Mouse (Mus musculus) left cerebral cortex, adult 8-10 months (tissue): Measurements from ENCODE around the gene Hdac5. TPM values are rescaled to one million over a fixed set of nuclear protein-coding genes. Genes with fewer than 3 reads are reported as not detected.
A peak's percentile ranks its signal among the peaks of the same experiment; 100 is the strongest.

Experiments
- DNase-seq, 2 experiments: peaks; one replicate each; pipeline ENCODE4 v3.0.0; 2022; ENCODE audit warnings: low spot score in 2 of 2
- total RNA-seq, 4 experiments: library from RNA; stranded (reverse); gene quantifications; 2 replicates each; pipeline ENCODE4 v1.2.4; 2022

The Hdac5 gene
- total RNA-seq: 100 to 1,000 TPM; 245 to 275 (median 254) TPM

DNA sequence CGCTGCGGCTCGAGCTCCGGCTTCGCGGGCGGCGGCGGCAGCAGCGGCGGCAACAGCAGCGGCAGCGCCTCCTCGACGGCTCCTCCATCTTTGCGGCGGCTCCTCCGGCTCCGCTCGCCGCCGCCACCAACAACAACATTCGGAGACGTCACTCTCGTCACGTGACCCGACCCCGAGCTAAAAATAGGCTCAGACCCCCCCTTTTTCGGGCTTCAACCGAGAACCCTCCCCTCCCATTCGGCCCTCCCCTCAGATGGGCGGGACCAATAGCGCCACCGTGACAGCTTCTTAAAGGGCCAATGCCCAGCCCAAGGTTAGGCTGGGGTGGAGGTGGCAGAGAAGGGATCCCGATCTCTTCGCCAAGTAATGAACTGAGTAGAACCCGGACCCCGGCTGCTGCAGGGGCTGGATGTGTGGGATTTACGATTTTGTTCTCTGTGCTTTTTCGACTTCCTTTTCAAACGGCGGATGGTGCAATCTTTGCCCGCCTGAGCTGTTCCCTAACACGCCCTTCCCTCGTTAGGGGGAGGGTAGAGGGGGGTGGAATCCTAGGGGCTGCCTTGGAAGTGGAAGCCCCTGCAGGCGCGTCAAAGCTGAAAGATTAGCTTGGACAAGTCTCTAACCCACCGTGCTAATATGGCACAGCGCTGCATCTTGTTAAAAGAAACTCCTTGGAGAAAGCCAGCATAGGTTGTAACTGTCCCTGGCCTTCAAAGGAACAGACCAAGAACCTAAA lies at the start of gene Hdac5:
Hdac5 (minus strand) TSS at position 161 of the 736 bp plus-strand sequence.
- DNase-seq: peak; percentile 94 to 97

DNA sequence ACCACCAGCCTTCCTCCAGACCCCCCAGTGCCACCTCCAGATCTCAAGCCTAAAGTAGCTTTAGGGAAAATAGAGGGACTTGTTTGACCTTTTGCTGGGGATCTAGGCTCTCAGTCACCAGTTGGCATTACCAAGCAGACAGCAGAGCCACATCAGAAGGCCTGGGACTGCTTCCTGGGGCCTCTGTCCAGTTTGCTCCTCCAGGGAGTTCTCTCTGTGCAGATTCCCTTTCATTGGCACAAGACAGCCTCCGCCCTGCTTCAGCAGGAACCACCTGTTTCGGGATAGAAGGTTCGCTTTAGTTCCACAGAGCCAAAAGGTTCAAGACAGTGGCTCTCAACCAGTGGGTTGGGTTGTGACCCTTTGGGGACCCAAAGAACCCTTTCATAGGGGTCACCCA lies 49.6 kb upstream of the Hdac5 start:
- DNase-seq: no peak

DNA sequence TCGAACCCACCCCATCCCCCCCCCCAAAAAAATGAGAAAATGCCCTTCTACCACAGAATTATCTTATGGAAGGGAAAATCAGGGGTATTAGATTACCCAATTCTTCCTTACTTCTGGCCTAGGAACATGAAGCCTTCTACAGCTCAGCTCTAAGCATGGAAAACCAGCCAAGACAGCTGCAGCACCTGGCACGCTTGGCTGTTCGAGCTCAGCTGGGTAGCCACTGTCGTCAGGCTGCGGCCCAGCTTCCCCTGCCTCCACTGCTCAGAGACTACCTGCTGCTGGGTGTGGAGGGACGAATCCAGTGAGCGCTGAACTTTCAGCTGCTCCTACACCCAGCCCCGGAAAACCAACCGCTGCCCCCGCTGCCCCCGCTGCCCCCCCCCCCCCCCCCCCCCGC lies 47.8 kb upstream of the Hdac5 start:
- DNase-seq: no peak

DNA sequence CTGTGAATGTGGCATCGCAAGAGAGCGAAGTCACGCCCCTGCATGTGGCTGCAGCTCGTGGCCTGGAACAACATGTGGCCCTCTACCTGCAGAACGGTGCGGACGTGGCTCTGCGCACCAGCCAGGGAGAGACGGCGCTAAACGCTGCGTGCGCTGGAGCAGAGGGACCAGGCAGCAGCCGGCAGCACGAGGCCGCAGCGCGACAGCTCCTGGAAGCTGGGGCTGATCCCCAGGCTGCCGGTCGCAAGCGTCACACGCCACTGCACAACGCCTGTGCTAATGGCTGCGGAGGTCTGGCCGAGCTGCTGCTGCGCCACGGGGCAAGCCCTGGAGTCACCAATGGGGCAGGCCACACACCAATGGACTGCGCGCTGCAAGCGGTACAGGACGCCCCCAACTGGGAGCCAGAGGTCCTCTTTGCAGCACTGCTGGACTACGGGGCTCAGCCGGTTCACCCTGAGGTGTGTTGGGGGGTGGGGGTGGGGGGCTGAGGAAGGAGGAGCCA lies 46.5 kb upstream of the Hdac5 start:
- DNase-seq: no peak

DNA sequence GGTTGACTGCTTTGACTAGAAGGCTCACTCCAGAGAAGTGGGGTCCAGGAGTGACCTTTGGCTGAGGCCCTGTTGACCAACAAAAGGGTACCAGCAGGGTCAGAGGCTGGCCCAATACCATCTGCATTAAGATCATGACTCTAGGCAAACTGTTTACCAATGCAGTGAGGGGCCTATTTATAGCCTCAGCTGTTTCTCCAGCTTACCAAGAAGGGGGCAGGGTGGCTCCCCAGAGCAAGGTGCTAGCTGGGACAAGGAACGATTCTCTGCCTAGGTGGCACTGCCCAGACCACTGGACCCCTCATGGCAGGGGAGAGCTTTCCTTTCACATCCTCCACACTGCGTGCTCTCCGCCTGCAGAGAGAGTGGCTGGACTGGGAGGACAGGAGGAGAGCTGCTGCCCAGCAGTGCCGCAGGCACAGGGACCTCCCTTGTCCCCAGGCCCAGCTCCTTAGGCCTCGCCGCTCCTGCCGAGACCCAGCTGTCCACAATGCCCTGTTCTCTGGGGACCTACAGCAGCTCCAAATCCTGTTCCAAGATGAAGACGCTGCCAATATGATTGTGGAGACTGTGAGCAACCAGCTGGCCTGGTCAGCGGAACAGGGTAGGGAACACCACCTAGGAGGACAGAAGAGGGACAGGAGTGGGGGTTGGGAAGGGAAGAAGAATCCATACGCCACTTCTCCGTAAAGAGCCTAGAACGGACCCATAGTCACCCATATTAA lies 38.7 kb upstream of the Hdac5 start, which contains the start of gene Asb16:
Asb16 (plus strand) TSS at position 224 of the 725 bp plus-strand sequence.
- DNase-seq: no peak

DNA sequence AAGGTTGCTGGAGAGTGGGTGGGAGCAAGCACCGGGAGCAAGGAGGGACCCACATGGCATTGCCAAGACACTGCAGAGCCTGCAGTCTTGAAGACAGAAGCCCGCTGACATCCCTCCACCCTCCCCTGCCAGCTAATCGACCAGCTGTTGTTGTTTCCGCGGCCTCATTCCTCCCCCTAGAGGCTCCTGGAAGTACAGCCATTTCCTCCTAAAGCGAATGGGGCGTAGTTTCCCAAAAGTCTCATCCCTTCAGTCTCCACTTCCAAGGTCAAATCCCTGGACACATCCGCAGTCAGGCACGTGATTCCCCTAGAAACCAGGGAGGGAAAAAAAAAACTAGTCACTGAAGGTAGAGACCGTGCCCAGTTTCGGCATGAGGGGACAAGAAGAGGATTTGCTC lies 37.5 kb upstream of the Hdac5 start:
- peak in 1 of 2 experiments; percentile 50 for DNase-seq

DNA sequence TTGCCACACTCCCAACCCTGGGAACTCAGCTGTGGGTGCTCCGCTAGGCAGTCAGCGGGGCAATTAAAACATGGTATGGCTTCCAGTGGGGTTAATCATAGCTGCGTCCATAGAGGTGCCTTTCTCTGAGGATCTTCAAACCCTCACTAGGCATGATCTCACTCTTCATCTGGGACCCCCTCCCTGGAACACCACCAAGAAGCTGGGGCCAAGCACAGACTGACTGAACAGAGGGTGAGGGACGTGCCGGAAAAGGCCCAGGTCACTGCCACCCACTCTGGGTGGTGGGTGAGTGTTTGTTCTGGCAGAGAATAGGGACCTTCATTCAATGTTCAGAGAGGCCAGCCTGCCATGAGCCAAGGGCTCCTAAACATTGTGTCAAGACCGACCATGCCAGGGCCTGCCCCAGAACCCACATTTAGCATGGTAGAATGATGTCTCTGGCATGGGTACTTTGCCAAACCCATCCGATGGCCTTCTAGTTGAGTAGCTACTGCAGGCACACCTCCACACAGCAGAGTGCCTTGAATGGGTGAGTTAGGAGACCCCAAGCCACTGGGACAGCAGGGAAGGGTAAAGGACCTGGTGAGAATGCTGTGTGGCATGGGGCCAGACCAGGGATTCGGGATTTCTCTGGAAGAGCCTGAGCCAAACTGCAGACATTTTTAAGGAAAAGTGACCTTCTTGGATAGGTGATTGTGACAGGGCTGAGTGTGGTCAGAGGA lies 36.8 kb upstream of the Hdac5 start:
- no peak for DNase-seq

DNA sequence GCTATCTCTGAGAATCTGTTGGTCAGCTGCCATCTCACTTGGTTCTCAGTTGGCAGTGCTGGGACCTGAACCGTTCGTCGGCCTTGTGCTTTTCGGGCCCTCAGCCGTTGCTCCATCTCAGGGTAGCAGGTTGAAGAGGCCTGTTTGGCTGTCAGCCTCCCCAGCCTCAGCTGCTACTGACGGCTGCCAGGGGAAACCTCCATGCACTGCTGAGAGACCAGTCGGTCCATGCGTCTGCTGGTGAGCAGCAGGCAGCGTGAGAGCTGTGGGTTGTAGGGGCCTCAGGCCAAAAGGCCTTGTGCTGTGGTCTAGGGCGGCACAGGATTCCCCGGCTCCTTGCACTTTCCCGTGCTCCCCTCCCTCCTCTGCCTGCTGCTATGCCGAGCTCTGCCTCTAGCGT lies 35.9 kb upstream of the Hdac5 start:
- no peak for DNase-seq

DNA sequence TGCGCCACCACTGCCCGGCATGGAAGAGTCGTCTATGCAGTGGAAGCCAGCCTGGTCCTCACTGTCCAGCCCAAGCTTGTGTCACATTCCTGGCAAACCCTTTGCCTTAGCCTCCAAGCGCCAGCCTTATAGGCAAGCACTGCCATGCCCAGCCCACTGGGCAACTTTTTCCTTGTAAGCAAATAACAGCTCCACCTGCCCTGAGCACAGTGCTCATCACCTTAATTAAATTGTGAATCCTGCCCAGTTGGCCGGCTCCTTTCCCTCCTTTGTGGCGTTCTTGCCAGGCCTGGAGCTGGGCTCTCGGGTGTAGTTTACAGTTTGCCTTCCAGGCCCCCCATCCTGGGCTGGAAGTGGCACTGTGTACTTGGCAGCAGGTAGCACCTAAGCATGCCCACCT lies 33.2 kb upstream of the Hdac5 start:
- DNase-seq: no peak

DNA sequence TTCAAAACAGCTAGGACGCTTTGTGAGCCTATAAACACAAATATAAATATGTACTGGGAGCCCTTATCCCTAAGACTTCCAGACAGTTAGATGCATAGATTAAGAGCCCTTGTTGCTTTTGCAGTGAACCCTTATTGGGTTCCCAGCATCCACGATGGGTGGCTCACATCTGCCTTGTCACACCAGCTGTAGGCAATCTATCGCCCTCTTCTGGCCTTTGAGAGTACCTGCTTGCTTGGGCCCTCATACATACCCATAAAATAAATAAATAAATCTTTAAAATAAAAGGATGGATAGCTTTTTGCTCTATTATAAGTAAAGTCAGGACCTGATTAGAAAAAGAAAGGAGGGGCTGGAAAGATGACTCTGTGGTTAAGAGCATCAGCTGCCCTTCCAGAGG lies 28.6 kb upstream of the Hdac5 start:
- no peak for DNase-seq

DNA sequence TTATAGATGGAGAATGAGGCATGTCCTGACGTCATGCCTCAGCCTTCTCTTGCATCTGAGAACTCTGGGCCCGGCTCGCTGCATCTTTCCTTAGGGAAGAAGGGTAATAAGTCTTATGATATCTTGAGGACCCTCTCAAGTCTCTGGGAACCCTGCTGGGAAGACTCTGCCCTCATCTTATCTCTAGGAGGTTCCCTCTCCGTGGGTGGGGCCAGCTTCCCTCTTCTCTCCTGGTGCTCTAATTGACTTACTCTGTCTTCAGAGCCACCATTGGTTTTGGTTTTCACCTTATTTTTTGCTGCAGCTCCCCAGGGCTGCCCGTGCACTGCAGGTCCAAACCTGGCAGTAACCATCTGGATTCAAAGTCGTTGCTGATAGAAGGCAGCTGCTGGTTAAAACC lies 28.1 kb upstream of the Hdac5 start:
- DNase-seq: no peak

DNA sequence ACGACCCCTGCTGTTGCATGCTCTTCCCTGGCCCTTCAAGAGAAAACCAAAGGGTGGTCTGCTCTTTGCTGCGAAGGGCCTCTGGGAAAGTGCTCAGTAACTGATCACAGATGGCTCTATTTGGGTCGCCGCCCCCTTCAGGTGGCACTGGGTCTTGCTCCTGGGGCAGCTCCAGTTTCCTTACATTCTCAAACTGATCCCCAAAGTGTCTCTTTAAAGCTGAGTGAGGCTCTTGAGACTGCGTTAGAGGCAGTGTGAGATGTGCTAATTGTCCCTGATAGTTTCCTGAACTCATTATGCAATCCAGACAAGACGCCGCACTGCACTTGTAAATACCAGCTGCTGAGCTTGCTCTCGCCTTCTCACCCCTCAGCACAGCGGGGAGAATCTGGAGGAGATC lies 27.5 kb upstream of the Hdac5 start:
- no peak for DNase-seq

DNA sequence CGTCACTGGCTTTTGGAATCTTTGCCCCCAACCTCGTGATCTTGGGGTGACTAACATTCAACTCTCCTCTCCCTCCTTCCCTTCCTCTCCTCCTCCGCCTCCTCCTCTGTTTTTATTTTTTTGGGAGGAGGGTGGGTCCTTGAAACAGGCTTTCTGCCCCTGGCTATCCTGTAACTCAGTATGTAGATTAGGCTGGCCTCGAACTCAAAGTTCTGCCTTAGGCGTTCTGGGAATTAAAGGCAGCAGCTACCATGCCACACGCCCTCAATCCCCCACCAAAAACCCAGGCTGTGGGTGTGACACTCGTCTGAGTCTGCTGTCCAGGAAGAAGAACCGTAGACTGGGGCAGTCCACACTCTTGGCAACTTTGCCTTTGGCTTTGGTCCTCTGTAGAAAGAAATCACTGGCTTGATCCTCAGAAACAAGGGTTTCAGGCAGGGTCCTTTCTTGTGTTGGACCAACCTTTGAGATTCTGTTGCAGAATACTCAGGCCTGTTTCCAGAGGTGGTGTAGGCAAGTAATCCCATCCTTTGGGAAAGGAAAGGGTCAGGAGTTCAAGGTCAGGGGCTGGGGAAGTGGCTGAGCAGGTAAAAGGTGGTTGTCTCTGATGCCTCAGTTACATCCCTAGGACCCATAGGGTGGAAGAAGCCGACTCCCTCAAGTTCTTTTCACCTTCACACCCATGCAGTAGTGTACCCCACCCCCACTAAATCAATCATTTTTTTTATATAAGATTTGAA lies 19.6 kb upstream of the Hdac5 start:
- DNase-seq: no peak

DNA sequence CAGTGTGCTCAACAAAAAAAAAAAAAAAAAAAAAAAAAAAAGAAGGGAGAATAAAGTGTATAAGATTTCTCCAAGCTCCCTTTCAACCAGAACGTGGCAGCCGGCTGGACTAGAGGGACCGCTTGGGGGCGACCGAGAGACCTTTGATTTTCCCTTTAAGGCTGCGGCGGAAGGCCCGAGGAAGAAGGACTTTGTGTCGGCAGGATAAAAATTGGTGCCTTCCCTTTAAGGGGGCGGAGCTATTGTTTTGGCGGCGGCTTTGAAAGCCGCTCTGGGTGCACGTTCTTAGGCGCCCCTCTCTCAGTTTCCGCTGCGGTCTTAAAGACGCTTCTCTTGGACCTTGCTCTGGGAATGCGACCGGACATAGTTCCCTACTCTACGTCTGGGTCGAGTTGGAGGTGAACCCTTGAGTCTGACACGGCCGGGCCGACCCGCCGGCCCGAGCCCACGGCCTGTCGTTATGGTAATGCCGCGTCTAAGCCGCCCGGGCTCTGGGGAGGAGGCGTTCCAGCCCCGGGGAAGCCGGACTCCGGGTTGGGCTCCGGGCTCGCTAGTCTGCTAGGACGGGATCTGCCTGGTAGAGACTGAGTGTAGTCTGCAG lies 18.8 kb upstream of the Hdac5 start, which contains the start of gene BC030867:
BC030867 (plus strand) TSS at position 253 of the 601 bp plus-strand sequence.
- DNase-seq: peak; percentile 70 to 93

DNA sequence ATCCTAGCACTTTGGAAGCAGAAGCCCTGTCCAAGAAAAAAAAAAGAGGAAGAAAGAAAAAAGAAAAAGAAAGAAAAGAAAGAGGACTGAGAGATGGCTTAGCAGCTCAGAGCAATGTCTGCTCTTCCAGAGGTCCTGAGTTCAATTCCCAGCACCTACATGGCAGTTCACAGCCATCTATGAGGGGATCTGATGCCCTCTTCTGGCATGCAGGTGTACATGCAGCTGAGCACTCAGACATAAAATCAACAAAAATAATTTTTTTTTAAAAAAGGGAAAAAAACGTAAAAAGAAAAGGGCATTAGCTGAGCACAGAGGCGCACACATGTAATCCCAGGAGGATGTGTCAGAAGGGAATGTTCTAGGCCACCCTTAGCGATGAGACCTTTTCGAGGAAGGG lies 16.9 kb upstream of the Hdac5 start:
- no peak for DNase-seq

DNA sequence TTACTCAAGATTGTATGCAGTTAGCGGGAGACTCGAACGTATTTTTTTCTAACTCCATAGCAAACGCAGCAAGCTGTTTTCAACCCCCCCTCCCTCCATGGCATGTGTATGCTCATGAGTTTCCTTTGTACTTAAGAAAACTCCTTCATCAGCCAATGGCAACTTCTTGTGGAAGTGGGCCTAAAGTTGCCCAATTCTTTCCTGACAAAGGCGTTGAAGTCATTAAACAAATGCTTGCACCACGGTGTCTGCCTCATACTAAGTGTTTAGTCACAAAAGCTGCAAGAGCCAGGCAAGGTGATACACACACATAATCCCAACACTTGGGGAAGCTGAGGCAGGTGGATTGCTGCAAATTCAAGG lies 16.3 kb upstream of the Hdac5 start:
- no peak for DNase-seq

DNA sequence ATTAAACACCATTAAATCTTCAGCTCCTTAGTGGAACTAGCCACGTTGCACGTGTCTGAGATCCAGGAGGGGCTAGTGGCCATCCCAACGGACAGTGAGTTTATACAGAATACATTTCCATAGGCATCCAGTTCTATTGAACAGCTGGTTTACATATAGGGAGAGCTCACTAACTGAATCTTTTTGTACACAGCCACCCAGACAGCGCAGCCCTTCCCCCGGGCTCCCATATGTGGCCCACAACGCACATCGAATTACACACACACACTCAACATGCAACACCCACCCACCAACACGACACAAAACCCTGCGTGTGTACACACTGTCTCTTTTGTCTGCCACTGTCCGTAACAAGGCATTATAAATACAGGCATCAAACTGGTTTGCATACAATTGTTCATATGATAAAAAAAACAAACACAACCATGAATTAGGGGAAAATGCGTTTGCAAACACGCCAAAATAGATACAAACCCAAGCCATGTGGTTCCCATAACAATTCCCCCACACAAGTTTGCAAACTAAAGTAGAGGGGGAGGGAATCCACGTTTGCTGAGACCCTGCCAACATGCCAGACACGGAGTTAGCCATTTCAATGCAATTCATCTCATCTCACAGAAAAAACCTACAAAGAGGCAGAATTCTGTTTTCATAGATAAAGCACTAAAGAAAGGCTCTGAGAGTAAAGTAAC lies 15.8 kb upstream of the Hdac5 start:
- DNase-seq: no peak

DNA sequence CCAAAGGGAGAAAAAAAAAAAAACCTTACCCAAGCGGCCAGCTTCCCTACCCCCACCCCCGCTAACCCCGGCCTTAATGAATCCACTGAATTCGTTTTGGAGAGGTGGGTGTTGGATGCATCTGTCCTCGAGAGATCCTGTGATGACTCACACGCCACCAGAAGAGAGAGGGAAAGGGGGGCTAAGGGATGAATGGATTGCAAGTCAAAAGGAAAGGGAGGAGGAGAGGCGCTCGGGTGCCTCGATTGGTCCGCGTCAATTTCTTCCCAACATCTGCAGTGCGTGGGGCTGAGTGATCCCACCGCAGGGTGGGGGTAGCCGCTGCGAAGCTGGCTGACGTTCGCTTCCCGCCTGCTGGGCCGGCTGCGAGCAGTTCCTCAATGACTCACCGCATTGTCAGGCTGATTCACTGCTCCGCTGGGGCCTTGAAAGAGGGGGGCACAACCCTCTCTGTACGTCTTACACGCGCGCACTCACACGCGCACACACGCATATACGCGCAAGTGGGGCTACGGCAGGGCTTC lies 15.0 kb upstream of the Hdac5 start:
- peak; percentile 63 to 91 for DNase-seq

DNA sequence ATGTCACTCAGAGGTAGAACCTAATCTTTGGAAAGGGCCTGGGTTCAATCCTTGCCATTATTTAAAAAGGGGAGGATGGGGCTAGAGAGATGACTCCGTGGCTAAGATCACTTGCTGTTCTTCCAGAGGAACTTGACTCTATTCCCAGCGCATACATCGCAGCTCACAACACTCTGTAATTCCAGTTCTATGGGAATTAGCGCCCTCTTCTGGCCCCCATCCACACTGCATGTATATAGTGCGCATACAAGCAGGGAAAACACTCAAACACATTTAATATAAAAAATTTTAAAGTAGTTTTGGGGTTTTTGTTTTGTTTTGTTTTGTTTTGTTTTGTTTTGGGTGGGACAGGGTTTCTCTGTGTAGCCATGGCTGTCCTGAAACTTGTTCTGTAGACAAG lies 11.9 kb upstream of the Hdac5 start:
- no peak for DNase-seq

DNA sequence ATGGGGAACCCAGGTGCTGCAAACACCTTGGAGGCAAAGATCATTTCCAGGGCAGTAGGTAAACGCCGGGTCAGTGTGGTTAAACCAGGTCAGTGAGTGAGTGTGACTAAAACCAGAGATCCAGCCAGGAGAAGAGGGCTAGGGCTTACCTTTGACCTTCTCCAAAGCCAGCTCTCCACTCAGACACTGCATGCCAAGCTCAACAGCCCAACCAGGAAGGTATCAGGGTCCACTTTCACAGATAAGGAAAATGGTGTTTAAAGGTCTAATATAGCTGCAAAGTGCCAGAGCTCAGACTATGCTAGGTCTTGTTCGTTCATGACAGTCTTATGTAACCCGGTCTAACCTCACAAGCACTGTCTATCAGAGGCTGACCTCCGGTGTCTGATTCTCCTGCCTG lies 11.3 kb upstream of the Hdac5 start:
- no peak for DNase-seq
